Mouse (Mus musculus): ENCODE data around the gene Ism2.

DNA sequence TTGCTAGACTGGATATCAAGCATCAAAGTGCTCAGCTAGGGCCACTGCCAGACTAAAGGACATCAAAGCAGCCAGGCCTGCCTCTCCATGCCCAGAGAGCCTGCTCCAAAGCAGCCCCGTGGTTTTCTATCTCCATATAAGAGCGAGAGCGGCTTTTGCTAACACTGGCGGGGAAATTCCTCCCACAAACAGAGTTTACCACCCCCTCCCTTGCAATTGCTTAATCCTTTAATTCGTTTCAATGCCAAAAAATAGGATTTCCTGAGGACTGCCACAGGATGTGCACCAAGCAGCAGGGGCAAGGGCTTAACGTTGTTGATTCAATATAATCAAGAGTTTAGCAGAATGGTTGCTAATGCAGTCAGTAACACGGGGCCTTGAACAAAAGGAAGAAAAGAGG lies 28.1 kb upstream of the Ism2 start:
- TF ChIP-seq CTCF (IDR thresholded peaks at IDR 0.05; ENCODE audit: control insufficient read depth, insufficient read depth, insufficient replicate concordance, low read depth, low read length) (no peak), POLR2A (IDR thresholded peaks at IDR 0.05; ENCODE audit: control insufficient read depth, low read depth, low read length) (no peak)
